Mouse (Mus musculus) erythroblast, embryonic 14.5 days (primary cell): ENCODE data around the gene B230118H07Rik. TPM values are rescaled to one million over a fixed set of nuclear protein-coding genes. Genes with fewer than 3 reads are reported as not detected.
"Not testable (repeated sequence)": the region's sequence is repeated elsewhere in the genome, so short reads cannot be mapped to it uniquely, and the experiment has no call there.

ENCODE experiments used
- H3K27me3 ChIP-seq: 2 replicates; pipeline ENCODE4 v1.6.1; 2012; ENCODE audit warnings: inconsistent platforms; ENCODE audit not compliant: control insufficient read depth
- H3K36me3 ChIP-seq: 2 replicates; pipeline ENCODE4 v1.6.1; 2012; ENCODE audit warnings: mild to moderate bottlenecking, inconsistent platforms; ENCODE audit not compliant: control insufficient read depth
- H3K4me1 ChIP-seq: 2 replicates; pipeline ENCODE4 v1.6.1; 2012; ENCODE audit warnings: inconsistent platforms; ENCODE audit not compliant: control insufficient read depth
- H3K4me3 ChIP-seq: replicated peaks from 2 replicates; pipeline ENCODE3; 2012; ENCODE audit warnings: moderate library complexity, mild to moderate bottlenecking, inconsistent platforms
- H3K9me3 ChIP-seq: 2 replicates; pipeline ENCODE4 v1.6.1; 2012; ENCODE audit warnings: low read length, inconsistent platforms, mixed read lengths; ENCODE audit not compliant: control insufficient read depth
- GATA1 ChIP-seq: IDR thresholded peaks from 2 replicates; pipeline ENCODE4 v1.6.1; 2012; ENCODE audit warnings: low read length, inconsistent platforms, mixed read lengths
- TAL1 ChIP-seq: IDR thresholded peaks from 3 replicates; pipeline ENCODE4 v1.6.1; 2012; ENCODE audit warnings: low read length, inconsistent platforms, mixed read lengths
- polyA plus RNA-seq: library from polyadenylated mRNA; stranded (reverse); fragments of >175 nt; gene quantifications from 2 replicates; pipeline ENCODE4 v1.2.3, GENCODE M21; 2012

The B230118H07Rik gene
- polyA plus RNA-seq, 1 experiment = 0.13 TPM

DNA sequence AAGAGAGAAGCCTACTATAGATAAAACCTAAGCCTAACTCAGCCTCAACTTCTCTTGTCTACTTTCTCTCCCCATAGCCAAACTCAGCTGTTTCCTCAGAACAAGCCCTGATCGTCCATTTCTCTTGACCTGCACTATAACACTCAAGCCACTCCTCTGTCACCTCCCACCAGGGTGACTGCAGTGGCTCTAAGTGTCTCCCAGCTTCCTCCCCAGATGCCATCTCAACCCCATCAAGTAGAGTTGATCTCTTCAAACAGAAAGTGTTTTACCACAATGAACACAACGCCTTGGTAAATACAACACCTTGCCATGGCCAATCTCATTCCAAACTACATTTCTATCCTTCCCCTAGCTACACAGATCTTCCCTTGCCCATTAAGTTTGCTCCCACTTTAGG, 99.2 kb downstream of the B230118H07Rik start:
- no peaks in the 10 kb centered on the region for H3K36me3 ChIP-seq
- TF ChIP-seq TAL1 (no peak), GATA1 (no peak)
- H3K27me3 ChIP-seq = no peaks in the 10 kb centered on the region
- no peaks in the 10 kb centered on the region for H3K9me3 ChIP-seq
- H3K4me3 ChIP-seq = no peak overlapping the region
- no peaks in the 10 kb centered on the region for H3K4me1 ChIP-seq

DNA sequence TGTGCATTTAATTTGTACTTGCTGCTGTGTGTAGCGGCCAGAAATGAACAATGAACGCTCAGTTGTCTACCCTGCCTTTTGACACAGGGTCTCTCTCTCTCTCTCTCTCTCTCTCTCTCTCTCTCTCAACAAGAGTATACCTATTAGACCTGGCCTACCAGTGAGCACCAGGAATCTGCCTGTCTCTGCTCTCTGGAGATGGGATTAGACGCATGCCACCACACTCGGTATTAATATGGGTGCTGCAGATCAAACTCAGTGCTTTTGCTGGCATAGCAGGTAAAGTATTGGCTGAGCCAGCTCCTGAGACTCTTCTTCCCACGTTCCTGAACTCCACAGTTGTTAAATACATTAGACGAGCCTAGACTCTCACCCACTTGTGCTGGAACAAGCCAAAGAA, 100.5 kb downstream of the B230118H07Rik start:
- Histone ChIP-seq H3K4me1 (no peaks in the 10 kb centered on the region), H3K9me3 (no peaks in the 10 kb centered on the region), H3K36me3 (no peaks in the 10 kb centered on the region), H3K27me3 (no peaks in the 10 kb centered on the region), H3K4me3 (no peak overlapping the region)
- TF ChIP-seq TAL1 (no peak), GATA1 (no peak)

DNA sequence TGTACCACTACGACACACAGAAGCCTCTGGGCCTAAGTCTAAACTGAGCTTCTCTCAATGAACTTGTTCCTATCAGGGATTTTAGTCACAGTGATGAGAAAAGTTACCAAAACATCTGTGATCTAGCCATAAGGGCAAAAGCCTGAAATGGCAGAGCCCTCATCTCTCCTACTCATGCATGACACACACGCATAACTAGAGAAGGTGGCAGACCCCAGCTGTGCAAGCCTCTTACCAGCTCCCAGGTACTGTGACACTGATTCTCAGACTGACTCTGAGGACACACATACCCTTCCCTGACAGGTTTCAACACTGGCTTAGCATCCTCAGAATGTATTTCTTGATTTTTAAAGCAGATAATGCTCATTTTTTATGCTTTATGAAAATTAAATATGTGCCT, 103.7 kb downstream of the B230118H07Rik start:
- TF ChIP-seq GATA1 = no peak
- TF ChIP-seq TAL1 = no peak
- Histone ChIP-seq H3K36me3 (no peaks in the 10 kb centered on the region), H3K4me3 (no peak overlapping the region), H3K27me3 (no peaks in the 10 kb centered on the region), H3K4me1 (no peaks in the 10 kb centered on the region), H3K9me3 (no peaks in the 10 kb centered on the region)

DNA sequence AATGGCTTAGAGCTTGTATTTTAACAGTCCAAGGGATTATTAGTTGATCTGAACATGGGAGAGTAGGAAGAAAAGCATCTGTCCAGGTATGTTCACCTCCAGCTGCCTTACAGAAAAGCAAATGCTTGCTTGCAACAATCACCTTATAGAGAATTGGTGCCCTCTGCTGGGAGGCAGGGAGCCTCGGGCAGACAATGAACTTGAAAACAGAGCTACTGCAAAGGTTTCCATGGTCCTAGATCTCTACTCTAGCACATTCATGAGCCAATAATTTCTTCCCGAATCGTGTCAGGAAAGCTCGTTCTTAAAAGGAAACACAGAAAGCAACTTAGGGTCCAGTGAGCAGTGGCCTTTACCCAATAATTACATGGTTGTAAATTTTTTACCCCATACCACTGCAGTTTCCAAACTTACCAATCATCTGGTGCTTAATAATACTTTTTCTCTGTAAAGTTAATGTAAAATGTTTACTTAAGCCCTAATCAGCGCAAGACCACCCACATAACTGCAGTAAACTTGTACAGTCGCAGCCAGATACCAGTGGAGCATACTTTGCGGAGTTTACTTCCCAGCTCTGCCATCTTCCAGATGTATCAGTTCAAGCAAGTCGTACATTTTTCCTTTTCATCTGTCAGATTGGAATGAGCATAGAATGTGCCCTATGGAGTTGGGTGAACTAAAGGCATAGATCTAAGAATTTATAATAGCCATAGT, 105.5 kb downstream of the B230118H07Rik start:
- no peak for TF ChIP-seq TAL1
- no peak for TF ChIP-seq GATA1
- Histone ChIP-seq H3K9me3 (no peaks in the 10 kb centered on the region), H3K36me3 (no peaks in the 10 kb centered on the region), H3K27me3 (no peaks in the 10 kb centered on the region), H3K4me1 (no peaks in the 10 kb centered on the region), H3K4me3 (no peak overlapping the region)

DNA sequence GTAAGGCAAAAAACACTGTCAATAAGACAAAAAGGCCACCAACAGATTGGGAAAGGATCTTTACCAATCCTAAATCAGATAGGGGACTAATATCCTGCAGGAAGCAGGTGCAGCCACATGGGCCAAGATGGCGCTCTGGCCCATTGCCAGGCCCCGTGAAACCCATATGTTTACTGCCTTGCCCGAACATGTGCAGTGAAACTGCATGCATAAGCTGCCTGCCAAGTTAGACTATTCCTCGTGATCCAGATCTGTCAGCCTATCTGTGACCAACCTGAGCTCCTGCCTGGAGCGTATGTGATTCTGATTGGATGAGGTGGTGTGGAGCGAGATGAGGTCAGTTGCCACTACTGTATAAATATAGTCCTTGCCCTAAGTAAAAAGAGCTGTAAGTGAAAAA, 112.4 kb downstream of the B230118H07Rik start:
- H3K4me3 ChIP-seq, H3K4me1 ChIP-seq, H3K9me3 ChIP-seq, H3K36me3 ChIP-seq, H3K27me3 ChIP-seq: not testable (repeated sequence)

DNA sequence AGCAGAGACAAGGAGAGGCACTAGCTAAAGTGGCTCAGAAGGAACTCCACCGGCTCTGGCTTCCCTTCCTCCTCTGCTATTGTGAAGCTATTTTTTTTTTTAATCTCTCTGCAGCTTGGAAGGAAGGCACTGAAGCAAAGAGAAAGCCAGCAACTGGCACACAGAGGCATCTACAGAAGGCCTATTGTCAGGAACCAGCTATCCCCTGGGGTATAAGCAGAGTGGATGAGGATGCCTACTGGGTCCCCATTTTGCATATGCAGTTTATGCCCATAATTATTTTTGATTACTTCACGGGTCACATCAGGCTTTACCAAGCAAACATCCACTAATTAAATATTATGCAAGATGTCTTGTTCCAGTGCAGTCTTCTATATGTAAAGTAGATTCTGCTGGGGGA, 115.6 kb downstream of the B230118H07Rik start:
- TF ChIP-seq GATA1 = no peak
- no peak for TF ChIP-seq TAL1
- no peaks in the 10 kb centered on the region for H3K27me3 ChIP-seq
- no peaks in the 10 kb centered on the region for H3K36me3 ChIP-seq
- H3K4me1 ChIP-seq = no peaks in the 10 kb centered on the region
- H3K9me3 ChIP-seq = no peaks in the 10 kb centered on the region
- no peak overlapping the region for H3K4me3 ChIP-seq

DNA sequence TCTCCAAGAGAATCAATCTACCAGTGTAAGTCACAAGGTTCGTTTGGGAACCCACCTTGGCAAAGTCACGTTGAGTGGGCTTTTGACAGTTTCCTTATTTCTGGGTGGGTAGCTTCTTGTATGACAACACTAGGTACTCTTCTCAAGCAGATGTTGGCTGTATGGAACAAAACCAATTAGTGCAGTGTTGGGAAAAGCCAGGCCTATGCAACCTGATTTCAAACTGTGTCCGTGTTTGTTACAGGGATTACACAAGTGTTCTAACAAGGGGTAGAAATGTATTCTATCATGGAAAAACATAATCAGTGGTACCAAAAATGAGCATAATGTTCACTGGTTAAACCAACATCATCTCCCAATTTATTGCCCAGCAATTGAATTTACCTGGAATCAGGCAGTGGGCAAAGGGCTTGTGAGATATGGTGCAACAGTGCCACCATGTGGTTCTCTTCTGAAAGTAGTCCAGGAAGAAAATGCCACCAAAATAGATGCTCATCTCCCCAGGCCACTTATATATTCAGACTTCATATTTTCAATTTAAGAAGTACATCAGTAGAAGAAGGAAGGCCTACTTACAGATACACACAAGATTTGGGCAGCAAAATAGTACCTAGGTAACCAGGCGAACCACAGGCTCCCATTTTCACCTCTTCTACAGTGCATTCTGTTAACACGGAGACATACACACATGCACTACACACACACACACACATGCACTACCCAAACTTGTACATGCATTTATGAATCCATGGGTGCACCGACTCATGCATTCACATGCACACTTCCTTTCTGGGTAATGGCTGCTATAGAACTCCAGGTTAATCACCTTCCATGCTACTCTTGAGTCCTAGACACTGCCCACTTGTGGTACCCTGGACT, 123.6 kb downstream of the B230118H07Rik start:
- Histone ChIP-seq H3K4me3 (no peak overlapping the region), H3K36me3 (no peaks in the 10 kb centered on the region), H3K9me3 (no peaks in the 10 kb centered on the region), H3K4me1 (no peaks in the 10 kb centered on the region), H3K27me3 (no peaks in the 10 kb centered on the region)
- TF ChIP-seq GATA1 (no peak), TAL1 (no peak)

DNA sequence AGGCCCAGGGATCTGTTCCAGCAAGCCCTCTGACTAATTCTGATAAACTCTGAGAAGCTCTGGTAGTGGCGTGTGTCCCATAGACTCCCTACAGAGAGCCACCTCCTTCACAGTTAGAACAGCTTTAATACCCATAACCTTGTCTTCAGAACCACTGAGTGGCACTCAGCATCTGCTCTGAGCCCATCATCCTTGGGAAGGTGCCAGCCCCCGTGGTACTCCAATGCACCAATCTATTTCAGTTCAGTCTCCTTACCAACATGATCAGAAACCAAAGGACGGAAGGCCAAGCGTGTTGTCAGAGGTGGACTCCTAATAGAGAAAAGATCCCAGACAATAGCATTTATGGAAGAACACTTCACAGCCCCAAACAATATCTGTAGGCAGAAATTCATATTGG, 124.2 kb downstream of the B230118H07Rik start:
- Histone ChIP-seq H3K9me3 (no peaks in the 10 kb centered on the region), H3K4me1 (no peaks in the 10 kb centered on the region), H3K4me3 (no peak overlapping the region), H3K36me3 (no peaks in the 10 kb centered on the region), H3K27me3 (no peaks in the 10 kb centered on the region)
- no peak for TF ChIP-seq GATA1
- TF ChIP-seq TAL1 = no peak

DNA sequence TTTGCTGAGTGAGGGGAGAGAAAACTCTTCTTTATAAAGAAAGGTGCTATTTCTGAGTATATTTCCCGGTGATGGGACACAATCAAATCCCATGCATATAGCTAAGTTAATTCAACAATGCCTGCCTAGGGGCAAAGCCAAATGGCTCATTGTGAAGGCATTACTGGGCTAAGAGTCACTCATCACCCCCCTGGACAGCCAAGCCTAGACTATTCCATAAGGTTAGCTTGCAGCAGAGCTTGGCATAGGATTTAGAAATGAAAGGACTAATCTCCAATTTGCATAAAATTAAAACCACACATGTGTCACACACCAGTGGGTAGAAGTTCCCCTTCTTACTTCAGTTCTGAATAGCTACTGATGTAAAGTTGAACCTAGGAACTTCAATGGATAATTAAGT, 128.8 kb downstream of the B230118H07Rik start:
- TF ChIP-seq TAL1 (no peak), GATA1 (no peak)
- Histone ChIP-seq H3K9me3 (no peaks in the 10 kb centered on the region), H3K27me3 (no peaks in the 10 kb centered on the region), H3K36me3 (no peaks in the 10 kb centered on the region), H3K4me3 (no peak overlapping the region), H3K4me1 (no peaks in the 10 kb centered on the region)
